Mouse (Mus musculus) embryonic stem cell, embryonic (primary cell): ENCODE data around the gene Cst7.
"Not testable (repeated sequence)": the region's sequence is repeated elsewhere in the genome, so short reads cannot be mapped to it uniquely, and the experiment has no call there.

ENCODE experiments used
- CTCF ChIA-PET, 4 experiments: fragments of 300-600 bp in 2 of 4; fragments of 350-600 bp in 2 of 4; sonication (Branson Sonifier 250); formaldehyde crosslinking; loops; one replicate each; lab custom pipeline; 2022; ENCODE audit warnings: inconsistent platforms in 2 of 4; lab: Charles Lee
- POLR2A ChIA-PET, 4 experiments: fragments of 300-600 bp in 2 of 4; fragments of 350-600 bp in 2 of 4; sonication (Branson Sonifier 250); formaldehyde crosslinking; loops; one replicate each; lab custom pipeline; 2022; ENCODE audit warnings: antibody characterized with exemption in 4 of 4, inconsistent platforms in 1 of 4; lab: Charles Lee

Cst7 gene

DNA sequence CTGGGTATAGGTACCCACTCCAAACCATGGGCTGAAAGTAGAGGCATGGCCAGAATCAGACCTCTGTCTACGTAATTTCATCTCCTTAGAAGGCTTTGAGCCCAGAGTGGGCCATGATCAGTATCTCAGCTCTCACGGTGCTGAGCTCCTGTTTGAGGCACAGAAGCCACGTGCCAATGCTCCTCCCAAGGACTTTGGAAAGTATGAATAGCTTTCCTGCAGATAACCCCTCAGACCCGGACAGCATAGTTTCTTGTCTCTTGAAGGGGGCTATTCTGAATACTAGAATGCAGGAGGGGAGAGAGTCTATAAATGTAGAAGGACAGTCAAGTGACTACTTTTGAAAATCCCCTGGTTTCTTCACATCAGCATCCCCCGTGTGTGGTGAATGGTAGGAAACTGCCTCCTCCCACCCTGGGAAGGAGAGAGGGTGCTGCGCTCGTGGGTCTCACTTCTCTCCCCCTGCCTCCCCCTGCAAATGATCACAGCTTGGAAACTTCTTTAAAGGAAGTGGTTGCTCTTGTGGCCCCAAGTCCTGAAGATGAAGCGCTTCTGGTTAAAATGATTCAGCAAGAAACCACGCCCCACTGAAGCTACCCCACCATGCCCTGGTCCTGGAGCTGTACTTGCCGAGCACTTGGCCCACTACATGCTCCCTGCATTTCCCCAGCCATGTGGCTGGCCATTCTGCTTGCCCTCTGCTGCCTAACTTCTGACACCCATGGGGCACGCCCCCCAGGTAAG is at the start of gene Cst7:
Gene Cst7 (plus strand): TSS at position 569 of the 744 bp plus-strand sequence.
- ChIA-PET CTCF (no interaction called here), POLR2A (interaction anchor here in 1 of 4 experiments (0.5 kb wide), 1 partner anchor 99 kb away, joined by 3 read pairs; no protein-coding TSS in a partner anchor)

GRCm38 (mm10) chr2:150525703-150526207 is 44.5 kb upstream of the Cst7 start:
- ChIA-PET POLR2A (interaction anchor here in 1 of 4 experiments (0.9 kb wide), 1 partner anchor 224 kb away, joined by 5 read pairs; no protein-coding TSS in a partner anchor), CTCF (interaction anchor here in 1 of 4 experiments (0.6 kb wide), 1 partner anchor 242 kb away, joined by 3 read pairs; no protein-coding TSS in a partner anchor)

GRCm38 (mm10) chr2:150549576-150549975 is 20.6 kb upstream of the Cst7 start:
- CTCF ChIA-PET: not testable (repeated sequence)
- POLR2A ChIA-PET: interaction anchor here in 1 of 4 experiments (0.6 kb wide), 1 partner anchor 116 kb away, joined by 3 read pairs; no protein-coding TSS in a partner anchor

DNA sequence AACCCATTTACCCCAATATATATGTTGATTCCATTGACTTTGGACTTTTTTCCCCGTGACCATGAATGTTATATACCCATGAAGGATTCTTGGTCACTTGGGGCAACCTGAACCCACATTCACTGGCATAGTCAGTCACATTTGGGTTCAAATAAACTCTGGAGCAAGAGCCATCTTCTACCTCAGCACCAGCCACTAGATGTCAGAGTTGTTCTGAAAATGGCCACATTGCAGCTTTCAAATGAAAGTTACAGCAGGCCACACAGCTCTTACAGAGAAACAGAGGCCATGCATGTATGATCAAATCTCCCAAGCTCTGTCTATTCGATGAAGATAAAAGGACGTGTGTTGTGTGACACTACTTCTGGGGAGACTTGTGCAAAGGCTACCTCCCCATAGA is 11.6 kb upstream of the Cst7 start:
- POLR2A ChIA-PET: interaction anchor here in 2 of 4 experiments (0.6 to 0.7 kb wide), 2 partner anchors 52 to 554 kb away, joined by 3 to 4 read pairs; no protein-coding TSS in a partner anchor
- CTCF ChIA-PET: interaction anchor here (0.5 to 3.2 kb wide), 12 partner anchors 9 to 206 kb away, joined by 3 to 14 read pairs (median 4); partner anchors contain the start of gene Acss1 (in 1 of the 4)

GRCm38 (mm10) chr2:150567051-150567450 is 3.2 kb upstream of the Cst7 start:
- ChIA-PET CTCF (interaction anchor here in 1 of 4 experiments (0.8 kb wide), 1 partner anchor 8 kb away, joined by 3 read pairs; no protein-coding TSS in a partner anchor), POLR2A (interaction anchor here in 1 of 4 experiments (1.7 kb wide), 1 partner anchor 8 kb away, joined by 4 read pairs; no protein-coding TSS in a partner anchor)

- CTCF ChIA-PET: interaction anchor here in 1 of 4 experiments (0.6 kb wide), 1 partner anchor 178 kb away, joined by 4 read pairs; the partner anchor contains the start of gene Entpd6
- POLR2A ChIA-PET: no interaction called here
These were observed 546 bp downstream of the Cst7 start for GRCm38 (mm10) chr2:150570761-150571160.

GRCm38 (mm10) chr2:150572463-150572862 is 2.2 kb downstream of the Cst7 start:
- POLR2A ChIA-PET: no interaction called here
- CTCF ChIA-PET: interaction anchor here in 2 of 4 experiments (0.6 to 1.2 kb wide), 2 partner anchors 14 to 130 kb away, joined by 3 to 4 read pairs; no protein-coding TSS in a partner anchor

DNA sequence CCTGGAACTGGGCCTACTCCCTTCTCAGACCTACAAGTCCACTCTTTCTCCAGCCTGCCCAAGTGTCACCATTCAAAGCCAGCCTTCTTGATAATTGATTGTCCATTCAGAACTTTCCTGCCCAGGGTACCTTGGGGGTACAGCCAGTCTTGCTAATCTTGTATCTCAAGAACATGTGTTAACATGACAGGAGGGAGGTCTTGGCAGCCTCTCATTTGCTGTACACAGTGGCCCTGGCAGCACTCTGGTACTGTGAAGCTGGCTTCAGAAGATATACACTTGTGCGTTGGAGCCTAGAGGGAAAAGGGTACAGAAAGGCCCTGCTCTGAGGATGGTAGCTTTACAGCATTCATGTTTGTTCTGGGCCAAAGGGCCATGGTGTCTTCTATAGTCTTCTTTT is 6.0 kb downstream of the Cst7 start:
- POLR2A ChIA-PET: interaction anchor here in 1 of 4 experiments (0.6 kb wide), 1 partner anchor 202 kb away, joined by 4 read pairs; no protein-coding TSS in a partner anchor
- CTCF ChIA-PET: no interaction called here

GRCm38 (mm10) chr2:150578603-150579002 is 8.4 kb downstream of the Cst7 start:
- POLR2A ChIA-PET: no interaction called here
- CTCF ChIA-PET: no interaction called here

DNA sequence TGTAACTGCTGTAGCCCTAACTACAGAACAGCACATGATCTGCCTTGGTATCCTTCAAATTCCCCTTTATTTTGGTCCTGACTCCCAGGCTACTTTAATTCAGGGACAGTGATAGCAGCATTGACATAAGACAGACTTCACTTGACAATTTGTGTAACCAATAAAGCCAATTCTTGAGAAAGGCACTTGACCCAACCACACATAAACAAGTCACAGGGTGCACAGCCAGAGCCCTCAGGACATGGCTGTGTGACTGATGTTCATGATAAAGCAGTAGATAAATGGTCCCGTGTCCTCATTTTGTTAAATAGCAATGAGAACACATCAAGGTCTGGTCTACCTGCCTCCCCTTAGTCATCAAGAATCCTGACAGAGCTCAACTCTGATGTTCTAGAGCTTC is 9.4 kb downstream of the Cst7 start:
- CTCF ChIA-PET: no interaction called here

DNA sequence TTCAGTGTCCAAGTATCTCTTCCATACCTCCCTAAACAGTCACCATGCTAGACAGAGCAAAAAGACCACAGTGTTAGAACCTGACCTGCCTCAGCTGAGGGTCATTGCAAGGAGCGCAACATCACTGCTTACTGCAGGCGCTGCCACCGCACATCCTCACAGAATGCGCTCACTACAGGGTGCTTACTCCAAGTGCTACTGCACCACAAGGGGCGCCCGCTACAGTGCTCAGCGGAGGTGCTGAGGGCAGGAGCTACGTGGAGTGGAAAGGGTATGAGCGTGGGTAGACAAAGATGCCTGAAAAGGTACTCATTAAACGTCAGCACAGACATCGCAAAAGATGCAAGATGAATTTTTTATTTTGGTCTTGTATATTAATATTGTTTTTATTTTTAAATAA is 18.9 kb downstream of the Cst7 start:
- CTCF ChIA-PET: interaction anchor here in 3 of 4 experiments (0.6 to 2.4 kb wide), 6 partner anchors 9 to 1246 kb away, joined by 3 to 6 read pairs (median 4); no protein-coding TSS in a partner anchor
- POLR2A ChIA-PET: interaction anchor here in 1 of 4 experiments (0.8 to 1.5 kb wide), 2 partner anchors 20 to 79 kb away, joined by 3 to 4 read pairs; partner anchors contain the start of gene Acss1

More for the DNA sequence above, 9.4 kb downstream of the Cst7 start:
- POLR2A ChIA-PET: interaction anchor here in 1 of 4 experiments (0.5 kb wide), 1 partner anchor 57 kb away, joined by 4 read pairs; no protein-coding TSS in a partner anchor

- CTCF ChIA-PET: no interaction called here
- POLR2A ChIA-PET: interaction anchor here in 2 of 4 experiments (1.7 to 1.9 kb wide), 2 partner anchors 9 to 62 kb away, joined by 3 to 5 read pairs; no protein-coding TSS in a partner anchor
These were observed 25.4 kb downstream of the Cst7 start for GRCm38 (mm10) chr2:150595411-150596190.

DNA sequence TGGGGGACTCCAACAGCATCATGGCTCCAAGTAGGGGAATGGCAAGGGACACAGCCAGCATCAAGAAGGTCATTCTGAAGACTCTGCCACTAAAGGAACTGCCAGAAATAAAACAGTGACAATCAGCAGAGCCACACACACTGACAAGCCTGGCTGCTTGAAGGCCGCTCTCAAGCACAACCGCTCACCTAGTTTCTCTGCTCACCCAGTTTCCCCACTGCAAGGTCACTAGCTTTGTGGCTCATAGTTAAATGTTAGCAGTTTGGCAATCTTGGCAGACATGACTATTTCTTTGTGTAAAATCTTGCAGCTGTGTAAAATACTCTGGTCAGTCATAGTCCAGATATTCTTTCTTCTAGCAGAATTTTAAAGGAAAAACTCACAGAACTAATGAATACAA is 30.0 kb downstream of the Cst7 start:
- ChIA-PET POLR2A (interaction anchor here in 1 of 4 experiments (0.6 kb wide), 1 partner anchor 45 kb away, joined by 3 read pairs; no protein-coding TSS in a partner anchor), CTCF (interaction anchor here in 1 of 4 experiments (1.5 kb wide), 1 partner anchor 11 kb away, joined by 6 read pairs; no protein-coding TSS in a partner anchor)

DNA sequence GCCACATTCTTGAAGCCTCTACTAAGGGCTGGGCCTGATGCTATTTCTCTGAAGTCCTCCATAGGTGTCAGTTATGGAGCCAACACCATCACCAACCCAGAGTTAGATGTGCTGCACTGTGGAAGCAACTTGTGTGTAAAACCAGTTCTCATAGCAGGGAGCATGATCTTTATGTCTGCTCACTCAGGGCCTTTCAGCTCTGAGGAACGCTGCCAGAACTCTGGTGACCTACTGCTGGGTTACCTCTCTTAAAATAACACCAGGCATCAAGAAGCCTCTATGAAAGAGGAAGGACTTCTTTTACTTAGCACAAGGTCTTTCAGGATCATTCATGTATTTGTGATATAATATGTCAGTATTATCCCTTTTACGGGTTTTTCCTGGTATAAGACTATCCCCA is 32.0 kb downstream of the Cst7 start:
- CTCF ChIA-PET: no interaction called here
- POLR2A ChIA-PET: interaction anchor here in 1 of 4 experiments (0.7 kb wide), 1 partner anchor 176 kb away, joined by 3 read pairs; no protein-coding TSS in a partner anchor

GRCm38 (mm10) chr2:150604802-150605201 is 34.6 kb downstream of the Cst7 start:
- CTCF ChIA-PET: no interaction called here
- POLR2A ChIA-PET: interaction anchor here in 2 of 4 experiments (1.0 to 1.5 kb wide), 2 partner anchors 10 to 52 kb away, joined by 3 to 5 read pairs; no protein-coding TSS in a partner anchor

GRCm38 (mm10) chr2:150607086-150607485 is 36.9 kb downstream of the Cst7 start:
- POLR2A ChIA-PET: no interaction called here

DNA sequence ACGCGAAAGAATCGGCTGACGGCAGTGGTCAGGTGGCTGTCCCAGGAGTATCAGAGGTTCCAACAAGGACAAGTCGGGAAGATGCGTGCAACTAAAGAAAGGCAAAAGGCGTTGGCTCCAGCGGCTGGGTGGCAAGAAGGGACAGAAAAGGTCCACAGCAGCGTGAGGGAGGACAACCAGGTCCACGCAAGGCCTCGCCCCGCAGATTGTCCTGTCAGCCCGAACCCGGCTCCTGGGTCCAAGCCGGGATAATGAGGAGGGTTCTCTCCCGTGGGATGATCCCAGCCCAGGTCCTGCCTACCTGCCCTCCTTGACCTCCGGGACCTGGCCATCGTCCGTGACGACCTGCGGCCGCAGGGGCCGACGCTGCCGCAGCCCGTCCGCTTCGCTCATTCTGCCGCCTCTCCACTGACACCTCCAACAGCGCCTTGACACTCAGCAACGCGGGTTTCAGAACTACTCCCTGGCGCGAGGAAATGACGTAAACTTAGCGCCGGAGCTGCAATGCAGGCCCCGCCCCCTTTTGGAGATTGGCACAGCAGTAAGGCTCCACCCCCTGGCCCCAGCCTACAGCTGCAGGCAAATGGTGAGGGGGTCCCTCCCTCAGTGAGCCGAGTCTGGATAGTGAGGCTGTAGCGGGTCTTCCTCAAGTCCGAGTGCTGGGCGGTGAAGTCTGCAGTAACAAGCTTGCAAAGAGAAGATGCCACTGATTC is 38.0 kb downstream of the Cst7 start, which contains the start of gene Apmap:
Gene Apmap (minus strand): TSS at position 481 of the 713 bp plus-strand sequence.
- CTCF ChIA-PET: interaction anchor here in 3 of 4 experiments (0.6 to 1.2 kb wide), 11 partner anchors 49 to 401 kb away, joined by 3 to 18 read pairs (median 3); partner anchors contain the start of gene Acss1 (in 1 of the 3)
- POLR2A ChIA-PET: interaction anchor here in 3 of 4 experiments (0.6 to 1.5 kb wide), 26 partner anchors 17 to 296 kb away, joined by 3 to 53 read pairs (median 3); partner anchors contain the start of genes Acss1 (in 3 of the 3), 3300002I08Rik (in 1 of the 3) and Abhd12 (in 1 of the 3)

More at GRCm38 (mm10) chr2:150607086-150607485, 36.9 kb downstream of the Cst7 start:
- CTCF ChIA-PET: interaction anchor here in 1 of 4 experiments (0.6 kb wide), 1 partner anchor 80 kb away, joined by 6 read pairs; no protein-coding TSS in a partner anchor
